Mouse (Mus musculus): ENCODE data around the gene Pde4dip.

DNA sequence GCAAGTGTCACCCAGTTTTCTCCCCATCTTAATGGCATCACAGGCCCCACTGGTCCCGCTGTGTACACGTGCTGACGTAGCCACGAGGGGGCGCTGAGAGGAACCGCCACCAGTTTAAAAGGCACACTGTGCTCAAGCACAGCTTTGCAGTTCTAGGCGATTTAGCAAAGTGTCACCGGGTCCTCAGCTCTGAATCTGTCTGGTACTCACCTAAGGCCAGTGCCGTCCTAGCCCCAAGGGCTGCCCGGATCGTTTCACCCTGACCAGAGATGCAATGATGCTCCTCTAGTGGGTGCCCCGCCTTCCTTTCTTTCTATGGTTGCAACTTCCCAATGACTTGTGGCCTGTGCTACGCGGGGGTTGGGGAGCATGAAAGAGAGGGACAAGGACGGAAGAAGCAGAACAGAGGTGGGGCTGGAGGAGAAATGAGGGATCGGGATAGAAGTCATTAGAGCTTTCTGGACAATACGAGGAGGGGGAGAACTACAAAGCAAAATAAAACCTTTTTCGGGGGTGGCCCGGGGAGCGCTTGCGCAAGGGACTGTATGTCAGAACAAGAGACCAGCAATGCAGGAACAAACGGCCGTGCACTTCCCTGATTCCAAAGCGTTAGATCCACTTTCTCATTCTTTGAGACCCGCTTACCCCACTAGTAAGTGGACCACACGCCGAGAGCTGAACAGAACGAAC lies 207.7 kb downstream of the Pde4dip start:
- TF ChIP-seq POLR2A (IDR thresholded peaks at IDR 0.05; ENCODE audit: insufficient read depth, low read depth, low read length), result no peak
- TF ChIP-seq CTCF (IDR thresholded peaks at IDR 0.05; ENCODE audit: insufficient read depth, low read depth, low read length), result peak; percentile 78

All from olfactory bulb, adult 2 months (tissue).